Mouse (Mus musculus): Measurements from ENCODE around the gene Ifitm7. TPM values are rescaled to one million over a fixed set of nuclear protein-coding genes. Genes with fewer than 3 reads are reported as not detected.

Ifitm7 gene
- total and polyA plus RNA-seq, 2 experiments from 2014 or later, result 0.60 to 0.91 TPM

DNA sequence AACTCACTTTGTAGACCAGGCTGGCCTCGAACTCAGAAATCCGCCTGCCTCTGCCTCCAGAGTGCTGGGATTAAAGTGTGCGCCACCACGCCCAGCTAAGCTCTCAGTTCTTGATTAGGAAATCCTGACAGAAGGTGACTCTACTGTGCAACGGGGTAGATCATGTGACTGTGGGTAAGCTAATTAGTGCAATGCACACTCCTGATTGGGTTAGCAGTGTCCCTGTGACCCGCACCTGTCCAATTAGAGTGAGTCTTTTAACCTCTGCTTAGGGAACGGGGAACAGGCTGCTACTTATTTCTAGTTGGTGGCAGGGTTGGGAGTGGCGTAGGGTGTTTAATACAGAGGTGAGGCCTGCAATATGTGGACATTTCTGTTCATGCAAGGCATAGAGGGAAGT lies 14.6 kb downstream of the Ifitm7 start:
- ATAC-seq (ENCODE audit: low FRiP score) (no peak), DNase-seq (ENCODE audit: low spot score) (no peak)
- Histone ChIP-seq H3K4me1 (ENCODE audit: insufficient read depth, low read length) (no peaks in the 10 kb centered on the region), H3K36me3 (ENCODE audit: insufficient read depth, low read length) (no peaks in the 10 kb centered on the region), H3K4me2 (ENCODE audit: low read depth, low read length, poor library complexity, severe bottlenecking) (no peak overlapping the region), H3K4me3 (ENCODE audit: low read depth, low read length) (no peak overlapping the region), H3K27me3 (ENCODE audit: insufficient read depth, low read length) (no peaks in the 10 kb centered on the region), H3K27ac (ENCODE audit: low read depth, low read length) (no peak overlapping the region), H3K9ac (replicated peaks; ENCODE audit: low read length, poor library complexity, severe bottlenecking) (no peak overlapping the region), H3K9me3 (ENCODE audit: low read length) (no peaks in the 10 kb centered on the region)
- no peak for TF ChIP-seq CTCF (IDR thresholded peaks at IDR 0.05)
- 94% methylated on average over 7 of the region's 8 CpGs for WGBS

DNA sequence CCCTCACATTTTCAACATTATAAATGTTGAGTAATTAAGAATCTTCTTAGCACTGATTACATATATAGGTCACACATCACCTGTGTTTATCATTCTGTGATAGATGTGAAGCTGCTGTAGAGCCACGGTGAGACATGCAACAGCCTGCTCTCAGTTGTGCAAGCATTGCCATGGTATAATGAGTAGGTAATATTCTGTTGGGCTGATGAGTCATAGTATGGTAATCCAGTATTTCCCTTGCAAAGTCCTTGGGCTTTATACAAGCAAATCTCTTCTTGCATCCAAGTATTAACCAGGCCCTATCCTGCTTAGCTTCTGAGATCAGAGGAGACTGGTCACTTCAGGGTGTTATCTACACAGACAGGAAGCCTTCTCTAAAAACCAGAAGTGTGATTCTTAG lies 17.6 kb downstream of the Ifitm7 start:
- Histone ChIP-seq H3K9me3 (ENCODE audit: low read length) (no peaks in the 10 kb centered on the region), H3K36me3 (ENCODE audit: insufficient read depth, low read length) (no peaks in the 10 kb centered on the region), H3K4me3 (ENCODE audit: low read depth, low read length) (no peak overlapping the region), H3K27me3 (ENCODE audit: insufficient read depth, low read length) (no peaks in the 10 kb centered on the region), H3K4me1 (ENCODE audit: insufficient read depth, low read length) (no peaks in the 10 kb centered on the region), H3K9ac (replicated peaks; ENCODE audit: low read length, poor library complexity, severe bottlenecking) (no peak overlapping the region), H3K4me2 (ENCODE audit: low read depth, low read length, poor library complexity, severe bottlenecking) (no peak overlapping the region), H3K27ac (ENCODE audit: low read depth, low read length) (no peak overlapping the region)
- no peak for TF ChIP-seq CTCF (IDR thresholded peaks at IDR 0.05)
- WGBS, result 89% methylated on average over 1 of the region's 1 CpGs
- DNase-seq (ENCODE audit: low spot score), result no peak
- ATAC-seq (ENCODE audit: low FRiP score), result no peak

DNA sequence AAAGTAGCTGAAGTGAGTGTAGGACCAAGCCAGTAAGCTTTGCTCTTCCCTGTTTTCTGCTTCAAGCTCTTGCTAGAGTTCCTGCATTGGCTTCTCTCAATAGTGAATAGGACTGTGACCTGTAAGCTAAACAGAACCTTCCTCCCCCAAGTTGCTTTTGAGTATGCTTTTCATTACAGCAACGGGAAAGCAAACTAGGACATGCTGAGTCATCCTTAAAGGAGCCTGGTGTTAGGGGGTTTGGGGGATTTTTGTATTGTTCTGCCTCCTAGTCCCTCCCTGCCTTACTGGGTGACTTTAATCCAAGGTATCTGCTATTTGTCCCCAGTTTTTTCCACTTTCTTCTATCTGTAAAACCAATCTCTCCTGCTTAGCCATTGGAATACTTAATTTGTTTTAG lies 24.6 kb downstream of the Ifitm7 start:
- ATAC-seq (ENCODE audit: low FRiP score) (no peak), DNase-seq (ENCODE audit: low spot score) (no peak)
- H3K27me3 ChIP-seq (ENCODE audit: insufficient read depth, low read length), result no peaks in the 10 kb centered on the region
- H3K4me2 ChIP-seq (ENCODE audit: low read depth, low read length, poor library complexity, severe bottlenecking), result no peak overlapping the region
- H3K9ac ChIP-seq (replicated peaks; ENCODE audit: low read length, poor library complexity, severe bottlenecking), result no peak overlapping the region
- TF ChIP-seq CTCF (IDR thresholded peaks at IDR 0.05), result no peak
- H3K9me3 ChIP-seq (ENCODE audit: low read length), result no peaks in the 10 kb centered on the region
- no peak overlapping the region for H3K4me3 ChIP-seq (ENCODE audit: low read depth, low read length)
- no peaks in the 10 kb centered on the region for H3K4me1 ChIP-seq (ENCODE audit: insufficient read depth, low read length)
- no peak overlapping the region for H3K27ac ChIP-seq (ENCODE audit: low read depth, low read length)
- no peaks in the 10 kb centered on the region for H3K36me3 ChIP-seq (ENCODE audit: insufficient read depth, low read length)
- WGBS, result 21% methylated on average over 1 of the region's 1 CpGs

- Histone ChIP-seq H3K4me1 (ENCODE audit: insufficient read depth, low read length) (no peaks in the 10 kb centered on the region), H3K27ac (ENCODE audit: low read depth, low read length) (no peak overlapping the region), H3K9me3 (ENCODE audit: low read length) (no peaks in the 10 kb centered on the region), H3K4me2 (ENCODE audit: low read depth, low read length, poor library complexity, severe bottlenecking) (no peak overlapping the region), H3K27me3 (ENCODE audit: insufficient read depth, low read length) (no peaks in the 10 kb centered on the region), H3K9ac (replicated peaks; ENCODE audit: low read length, poor library complexity, severe bottlenecking) (no peak overlapping the region), H3K4me3 (ENCODE audit: low read depth, low read length) (no peak overlapping the region), H3K36me3 (ENCODE audit: insufficient read depth, low read length) (peaks cover 6% of the 10 kb centered on the region; the same call in 1 of the 2 replicates)
- no peak for TF ChIP-seq CTCF (IDR thresholded peaks at IDR 0.05)
- ATAC-seq (ENCODE audit: low FRiP score) (no peak), DNase-seq (ENCODE audit: low spot score) (no peak)
- 67% methylated on average over 3 of the region's 3 CpGs for WGBS
Observed at GRCm38 (mm10) chr16:13951245-13951644, 35.4 kb downstream of the Ifitm7 start.

DNA sequence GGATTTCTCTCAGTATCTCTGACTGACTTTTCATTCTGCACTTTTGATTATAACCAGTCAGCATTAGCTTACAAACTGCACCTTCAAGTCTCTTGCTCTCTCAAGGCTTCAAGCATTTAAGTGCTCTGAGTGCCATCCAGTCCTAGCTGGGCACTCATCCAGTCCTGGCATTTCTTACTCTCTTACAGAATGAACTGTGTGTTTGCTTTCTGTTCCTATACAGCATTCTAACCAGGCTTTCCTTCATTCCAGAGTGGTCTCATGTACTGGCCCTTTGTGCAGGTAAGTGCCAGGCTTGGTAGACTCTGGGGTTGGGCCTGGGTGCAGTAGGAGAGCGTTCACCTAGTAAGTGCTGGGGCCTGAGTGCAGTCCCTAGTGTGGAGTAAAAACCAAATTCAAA lies 40.4 kb downstream of the Ifitm7 start:
- H3K9ac ChIP-seq (replicated peaks; ENCODE audit: low read length, poor library complexity, severe bottlenecking), result no peak overlapping the region
- no peak overlapping the region for H3K4me2 ChIP-seq (ENCODE audit: low read depth, low read length, poor library complexity, severe bottlenecking)
- ATAC-seq (ENCODE audit: low FRiP score) (no peak), DNase-seq (ENCODE audit: low spot score) (no peak)
- no peaks in the 10 kb centered on the region for H3K27me3 ChIP-seq (ENCODE audit: insufficient read depth, low read length)
- 83% methylated on average over 1 of the region's 1 CpGs for WGBS
- H3K36me3 ChIP-seq (ENCODE audit: insufficient read depth, low read length), result peaks cover 6% of the 10 kb centered on the region; the same call in 1 of the 2 replicates
- H3K4me1 ChIP-seq (ENCODE audit: insufficient read depth, low read length), result 0 out of 2 replicates have a peak, but pooled peaks cover 2% of the 10 kb centered on the region
- no peak for TF ChIP-seq CTCF (IDR thresholded peaks at IDR 0.05)
- no peak overlapping the region for H3K27ac ChIP-seq (ENCODE audit: low read depth, low read length)
- H3K9me3 ChIP-seq (ENCODE audit: low read length), result no peaks in the 10 kb centered on the region
- no peak overlapping the region for H3K4me3 ChIP-seq (ENCODE audit: low read depth, low read length)

DNA sequence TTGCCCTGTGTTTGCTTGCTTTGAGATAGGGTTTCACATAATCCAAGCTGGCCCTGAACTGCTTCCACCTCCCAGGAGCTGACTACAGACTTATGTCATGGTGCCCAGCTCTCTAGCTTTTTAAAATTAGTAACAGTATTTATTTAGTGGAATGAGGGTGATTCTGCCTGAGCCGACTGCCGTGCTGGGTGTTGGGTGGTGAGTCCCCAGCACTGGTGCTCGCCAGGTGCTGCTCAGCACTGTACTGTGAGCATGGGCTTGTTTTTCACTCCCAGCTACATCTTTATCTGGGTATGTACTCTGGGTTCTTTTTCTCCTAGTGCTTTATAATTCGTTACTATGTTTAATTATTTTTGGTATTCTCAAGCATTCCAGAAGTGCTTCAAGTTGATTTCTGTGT lies 41.5 kb downstream of the Ifitm7 start:
- H3K27me3 ChIP-seq (ENCODE audit: insufficient read depth, low read length), result no peaks in the 10 kb centered on the region
- 0 out of 2 replicates have a peak, but pooled peaks cover 5% of the 10 kb centered on the region for H3K4me1 ChIP-seq (ENCODE audit: insufficient read depth, low read length)
- H3K9ac ChIP-seq (replicated peaks; ENCODE audit: low read length, poor library complexity, severe bottlenecking), result no peak overlapping the region
- no peak overlapping the region for H3K27ac ChIP-seq (ENCODE audit: low read depth, low read length)
- no peaks in the 10 kb centered on the region for H3K9me3 ChIP-seq (ENCODE audit: low read length)
- H3K36me3 ChIP-seq (ENCODE audit: insufficient read depth, low read length), result peaks cover 6% of the 10 kb centered on the region; the same call in 1 of the 2 replicates
- H3K4me3 ChIP-seq (ENCODE audit: low read depth, low read length), result no peak overlapping the region
- DNase-seq (ENCODE audit: low spot score) (no peak), ATAC-seq (ENCODE audit: low FRiP score) (no peak)
- WGBS, result 75% methylated on average over 4 of the region's 4 CpGs
- no peak overlapping the region for H3K4me2 ChIP-seq (ENCODE audit: low read depth, low read length, poor library complexity, severe bottlenecking)
- TF ChIP-seq CTCF (IDR thresholded peaks at IDR 0.05), result no peak

All from midbrain, postnatal 0 days (tissue).